Comparison of ENCODE assay signal across 8 mouse cellular contexts in genomic region chr4:62285576-62285975, GRCm38 (mm10). TPM values are rescaled to one million over a fixed set of nuclear protein-coding genes. Genes with fewer than 3 reads are reported as not detected.
A peak's percentile ranks its signal among the peaks of the same experiment; 100 is the strongest.
DNase-seq lines count a peak whose midpoint lies in the region; ATAC-seq lines count a peak whose summit lies in the region.

No protein-coding gene starts in this region.

- H3K9ac ChIP-seq in liver, embryonic 11.5 days (ENCODE audit: low read depth, low read length) = no peak overlapping the region; the same call in 1 of the 2 replicates
- H3K9ac ChIP-seq in forebrain, embryonic 16.5 days (replicated peaks; ENCODE audit: low read depth, low read length) = no peak overlapping the region
- H3K9ac ChIP-seq in midbrain, embryonic 14.5 days (replicated peaks; ENCODE audit: low read length) = no peak overlapping the region

- H3K36me3 ChIP-seq in liver, embryonic 11.5 days (ENCODE audit: control insufficient read depth, insufficient read depth, low read length) = no peaks in the 10 kb centered on the region
- H3K36me3 ChIP-seq in forebrain, embryonic 16.5 days (ENCODE audit: control insufficient read depth, insufficient read depth) = no peaks in the 10 kb centered on the region
- no peaks in the 10 kb centered on the region for H3K36me3 ChIP-seq in midbrain, embryonic 14.5 days (ENCODE audit: control insufficient read depth, insufficient read depth, low read length)

- peak; percentile 4 for DNase-seq in adrenal gland, postnatal 14 days
- DNase-seq in adrenal gland, postnatal 10 days = no peak
- no peak for DNase-seq in liver, embryonic 11.5 days (ENCODE audit: low spot score)
- no peak for DNase-seq in liver
- DNase-seq in midbrain, embryonic 14.5 days = no peak
- no peak for DNase-seq in embryo, embryonic 9.5 days (ENCODE audit: extremely low spot score)

- no peaks in the 10 kb centered on the region for H3K9me3 ChIP-seq in liver, embryonic 11.5 days (ENCODE audit: control insufficient read depth, low read length)
- no peaks in the 10 kb centered on the region for H3K9me3 ChIP-seq in forebrain, embryonic 16.5 days (ENCODE audit: control insufficient read depth, low read length)
- H3K9me3 ChIP-seq in midbrain, embryonic 14.5 days (ENCODE audit: control insufficient read depth, low read length) = no peaks in the 10 kb centered on the region

- no peak overlapping the region for H3K27ac ChIP-seq in liver, embryonic 11.5 days (ENCODE audit: low read depth, low read length)
- no peak overlapping the region for H3K27ac ChIP-seq in forebrain, embryonic 16.5 days (ENCODE audit: low read length)
- H3K27ac ChIP-seq in midbrain, embryonic 14.5 days (replicated peaks; ENCODE audit: low read depth, low read length) = no peak overlapping the region

- no peaks in the 10 kb centered on the region for H3K27me3 ChIP-seq in liver, embryonic 11.5 days (replicated peaks; ENCODE audit: control insufficient read depth, insufficient read depth, low read length)
- no peaks in the 10 kb centered on the region for H3K27me3 ChIP-seq in forebrain, embryonic 16.5 days (replicated peaks; ENCODE audit: control insufficient read depth, insufficient read depth, low read length)
- H3K27me3 ChIP-seq in midbrain, embryonic 14.5 days (ENCODE audit: control insufficient read depth, insufficient read depth, low read length) = no peaks in the 10 kb centered on the region

- peak overlapping the region; percentile 87; the same call in 1 of the 2 replicates for H3K4me2 ChIP-seq in liver, embryonic 11.5 days
- peak overlapping the region; percentile 80 for H3K4me2 ChIP-seq in forebrain, embryonic 16.5 days (ENCODE audit: low read length)
- peak overlapping the region; percentile 76 for H3K4me2 ChIP-seq in midbrain, embryonic 14.5 days (ENCODE audit: low read length)

- ATAC-seq in liver, embryonic 11.5 days (replicated peaks; ENCODE audit: low FRiP score) = no peak
- ATAC-seq in forebrain, embryonic 16.5 days = no peak; the same call in 1 of the 2 replicates
- no peak for ATAC-seq in midbrain, embryonic 14.5 days (ENCODE audit: low FRiP score, low TSS enrichment)
- ATAC-seq in megakaryocyte progenitor cell, adult 5-6 weeks (replicated peaks; ENCODE audit: poor library complexity) = no peak

- H3K4me3 ChIP-seq in liver, embryonic 11.5 days (ENCODE audit: low read depth, low read length) = no peak overlapping the region
- no peak overlapping the region for H3K4me3 ChIP-seq in forebrain, embryonic 16.5 days (replicated peaks; ENCODE audit: low read length)
- H3K4me3 ChIP-seq in midbrain, embryonic 14.5 days (replicated peaks; ENCODE audit: low read depth, low read length) = no peak overlapping the region; the same call in 1 of the 2 replicates

- H3K4me1 ChIP-seq in liver, embryonic 11.5 days (replicated peaks; ENCODE audit: control insufficient read depth, insufficient read depth, low read length) = peaks cover 6% of the 10 kb centered on the region
- H3K4me1 ChIP-seq in forebrain, embryonic 16.5 days (replicated peaks; ENCODE audit: control insufficient read depth, insufficient read depth, low read length) = peaks cover 12% of the 10 kb centered on the region
- H3K4me1 ChIP-seq in midbrain, embryonic 14.5 days (ENCODE audit: control insufficient read depth, insufficient read depth, low read length) = peaks cover 14% of the 10 kb centered on the region; the same call in 1 of the 2 replicates

- WGBS in liver, embryonic 11.5 days = 78% methylated on average over 8 of the region's 8 CpGs
- 81% methylated on average over 8 of the region's 8 CpGs for WGBS in forebrain, embryonic 16.5 days
- 83% methylated on average over 8 of the region's 8 CpGs for WGBS in midbrain, embryonic 14.5 days

RNA-seq across cellular contexts. Expression of gene Slc31a2, which starts 23.2 kb away (rescaled TPM):
- total RNA-seq in adrenal gland, postnatal 14 days (2021) = 17.7 and 19.5 TPM in 2 replicates
- 10 to 100 TPM; 14.8 to 16.6 TPM for total RNA-seq in adrenal gland, postnatal 10 days (2021)
- 8.4 TPM in 2 replicates for polyA plus RNA-seq in liver, embryonic 11.5 days (2014; fragmentation: Nextera tagmentation; extraction: Ambion mirVana)
- 13.0 and 15.6 TPM in 2 replicates for polyA plus RNA-seq in forebrain, embryonic 16.5 days (2015; fragmentation: Nextera tagmentation; extraction: Ambion mirVana)
- polyA plus RNA-seq in midbrain, embryonic 14.5 days (2014; fragmentation: Nextera tagmentation; extraction: Ambion mirVana) = 9.2 and 10.2 TPM in 2 replicates
- total RNA-seq in megakaryocyte progenitor cell, adult 5-6 weeks (2015) = 16.9 and 21.8 TPM in 2 replicates
- 18.6 and 23.0 TPM in 2 replicates for total RNA-seq in megakaryocyte progenitor cell, adult 5-6 weeks (2017)

RNA-seq across cellular contexts. Expression of gene Zfp37, which starts 54.7 kb away (rescaled TPM):
- total RNA-seq in adrenal gland, postnatal 14 days (2021) = 5.2 and 6.9 TPM in 2 replicates
- total RNA-seq in adrenal gland, postnatal 10 days (2021) = 1 to 10 TPM; 5.0 to 6.0 TPM
- polyA plus RNA-seq in liver, embryonic 11.5 days (2014; fragmentation: Nextera tagmentation; extraction: Ambion mirVana) = 3.4 and 4.1 TPM in 2 replicates
- polyA plus RNA-seq in forebrain, embryonic 16.5 days (2015; fragmentation: Nextera tagmentation; extraction: Ambion mirVana) = 22.8 and 22.9 TPM in 2 replicates
- polyA plus RNA-seq in midbrain, embryonic 14.5 days (2014; fragmentation: Nextera tagmentation; extraction: Ambion mirVana) = 35.8 and 39.2 TPM in 2 replicates
- 0.54 TPM in 1 of 2 replicates, not detected in the other for total RNA-seq in megakaryocyte progenitor cell, adult 5-6 weeks (2015)
- total RNA-seq in megakaryocyte progenitor cell, adult 5-6 weeks (2017) = not detected in 2 replicates
